Mouse (Mus musculus) brain, embryonic 14.5 days (tissue): ENCODE results near the gene Dsp.

ENCODE experiments used
- CTCF ChIP-seq: fragments of 200-500 bp; IDR thresholded peaks from 2 replicates; pipeline ENCODE4 v1.5.1; 2012; ENCODE audit warnings: inconsistent platforms, mild to moderate bottlenecking, moderate library complexity, borderline replicate concordance; ENCODE audit not compliant: insufficient read depth, insufficient read length; ENCODE audit errors: extremely low read depth
- POLR2A ChIP-seq: fragments of 200-500 bp; IDR thresholded peaks from 2 replicates; pipeline ENCODE4 v1.6.1; 2012; ENCODE audit warnings: mild to moderate bottlenecking, inconsistent platforms, borderline replicate concordance; ENCODE audit not compliant: poor library complexity, insufficient read depth, insufficient read length, severe bottlenecking; ENCODE audit errors: extremely low read depth

- TF ChIP-seq POLR2A, result no peak
- TF ChIP-seq CTCF, result no peak
Measured at GRCm38 (mm10) chr13:38201413-38201812, 50.3 kb downstream of the Dsp start.
